Mouse (Mus musculus): ENCODE data around the gene Olfr26. TPM values are rescaled to one million over a fixed set of nuclear protein-coding genes. Genes with fewer than 3 reads are reported as not detected.
"Not testable (repeated sequence)": the region's sequence is repeated elsewhere in the genome, so short reads cannot be mapped to it uniquely, and the experiment has no call there.

Gene Olfr26
- not detected in 2 replicates for polyA plus RNA-seq (2015; fragmentation: Nextera tagmentation; extraction: Ambion mirVana)

DNA sequence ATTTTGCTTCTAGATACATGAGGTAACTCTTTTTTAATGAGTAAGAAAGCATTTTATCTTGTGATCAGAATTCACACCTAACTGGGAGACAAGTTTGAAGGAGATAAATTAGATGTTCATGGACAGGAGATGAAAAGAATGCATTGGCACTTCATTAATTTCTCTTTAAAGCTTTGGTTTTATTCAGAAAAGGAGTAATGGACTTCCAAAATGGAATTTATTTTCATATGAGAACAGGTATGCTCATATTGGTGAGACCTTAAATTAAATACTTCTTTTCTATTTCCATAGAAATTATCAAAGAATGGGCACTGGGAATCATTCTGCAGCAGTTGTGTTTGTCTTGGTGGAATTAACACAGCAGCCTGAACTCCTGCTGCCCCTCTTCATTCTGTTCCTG lies at the start of gene Olfr26:
Gene Olfr26, plus strand, starts transcription at position 301 of the 400 bp plus-strand sequence.
- ATAC-seq (ENCODE audit: low read depth), result no peak
- Histone ChIP-seq H3K27ac (ENCODE audit: low read length) (no peak within 1 kb of the TSS), H3K4me3 (ENCODE audit: low read length) (no peak within 1 kb of the TSS), H3K4me1 (replicated peaks; ENCODE audit: control insufficient read depth, insufficient read depth, low read length) (no peaks in the 10 kb centered on the region), H3K9me3 (ENCODE audit: control insufficient read depth, low read length) (no peaks in the 10 kb centered on the region), H3K36me3 (ENCODE audit: control insufficient read depth, insufficient read depth, low read length) (no peaks in the 10 kb centered on the region), H3K27me3 (ENCODE audit: control insufficient read depth, insufficient read depth, low read depth, low read length) (no peaks in the 10 kb centered on the region), H3K4me2 (ENCODE audit: low read depth, low read length) (no peak within 1 kb of the TSS), H3K9ac (ENCODE audit: low read length) (no peak within 1 kb of the TSS)

DNA sequence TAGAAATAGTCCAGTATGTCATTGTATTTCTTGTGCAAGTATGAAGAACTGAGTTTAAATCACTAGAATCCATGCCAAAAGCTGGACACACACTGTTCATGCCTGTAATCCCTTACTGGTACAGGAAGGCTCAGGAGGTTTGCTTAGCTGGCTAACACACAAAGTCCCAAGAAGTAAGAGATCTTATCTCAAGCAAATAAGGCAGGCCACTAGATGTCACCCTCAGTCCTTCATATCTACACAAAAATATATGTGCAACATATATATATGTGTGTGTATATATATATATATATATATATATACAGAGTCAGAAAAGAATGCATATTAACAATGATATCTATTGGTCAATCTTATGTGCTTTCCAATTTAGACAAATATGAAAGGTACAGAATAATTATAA lies 49.2 kb upstream of the Olfr26 start:
- Histone ChIP-seq H3K9me3 (ENCODE audit: control insufficient read depth, low read length) (no peaks in the 10 kb centered on the region), H3K27ac (ENCODE audit: low read length) (no peak overlapping the region), H3K36me3 (ENCODE audit: control insufficient read depth, insufficient read depth, low read length) (no peaks in the 10 kb centered on the region), H3K4me2 (ENCODE audit: low read depth, low read length) (no peak overlapping the region), H3K27me3 (ENCODE audit: control insufficient read depth, insufficient read depth, low read depth, low read length) (no peaks in the 10 kb centered on the region), H3K4me1 (replicated peaks; ENCODE audit: control insufficient read depth, insufficient read depth, low read length) (no peaks in the 10 kb centered on the region), H3K9ac (ENCODE audit: low read length) (no peak overlapping the region), H3K4me3 (ENCODE audit: low read length) (no peak overlapping the region)
- ATAC-seq (ENCODE audit: low read depth), result no peak

DNA sequence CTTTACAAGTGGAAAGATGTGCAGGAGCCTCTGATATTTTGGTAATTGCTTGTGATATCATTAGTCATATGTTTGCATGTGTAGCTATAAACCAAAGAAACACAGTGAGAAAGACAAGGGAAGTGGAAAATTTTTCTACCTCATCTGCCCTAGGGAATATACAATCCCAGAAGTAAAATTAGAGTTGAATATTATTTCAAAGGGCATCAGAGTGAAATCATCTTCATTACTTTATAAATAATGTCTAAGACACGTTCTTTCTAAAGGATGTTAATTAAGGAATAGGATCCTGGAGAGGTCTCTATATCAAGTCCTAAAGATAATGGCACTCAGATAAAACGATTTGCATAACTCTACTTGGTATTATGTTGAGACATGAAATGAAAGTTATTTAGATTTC lies 40.5 kb upstream of the Olfr26 start, which contains the start of gene Olfr922:
Gene Olfr922, plus strand, starts transcription at position 301 of the 400 bp plus-strand sequence.
- H3K27ac ChIP-seq (ENCODE audit: low read length), result no peak within 1 kb of the TSS
- no peak for ATAC-seq (ENCODE audit: low read depth)
- 50% methylated on average over 2 of the region's 2 CpGs for WGBS

DNA sequence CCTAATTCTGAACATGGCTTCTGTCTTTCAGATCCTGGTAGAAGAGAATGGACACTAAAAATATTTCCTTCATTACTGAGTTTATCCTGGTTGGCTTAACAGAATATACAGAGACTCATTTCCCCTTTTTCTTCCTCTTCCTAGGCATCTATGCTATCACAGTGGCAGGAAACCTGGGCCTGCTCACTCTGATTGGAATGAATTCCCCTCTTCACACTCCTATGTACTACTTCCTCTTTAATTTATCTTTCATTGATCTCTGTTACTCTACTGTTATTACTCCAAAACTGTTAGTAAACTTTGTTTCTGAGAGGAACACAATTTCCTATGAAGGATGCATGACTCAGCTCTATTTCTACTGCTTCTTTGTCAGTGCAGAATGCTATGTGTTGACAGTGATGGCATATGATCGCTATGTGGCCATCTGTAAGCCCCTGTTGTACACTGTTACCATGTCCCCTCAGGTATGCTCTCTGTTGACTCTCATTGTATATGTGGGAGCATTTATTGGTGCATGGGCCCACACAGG lies 39.3 kb upstream of the Olfr26 start:
- Histone ChIP-seq H3K27me3 (ENCODE audit: control insufficient read depth, insufficient read depth, low read depth, low read length) (no peaks in the 10 kb centered on the region), H3K4me3 (ENCODE audit: low read length) (no peak overlapping the region), H3K36me3 (ENCODE audit: control insufficient read depth, insufficient read depth, low read length) (no peaks in the 10 kb centered on the region), H3K27ac (ENCODE audit: low read length) (no peak overlapping the region), H3K4me2 (ENCODE audit: low read depth, low read length) (no peak overlapping the region), H3K9me3 (ENCODE audit: control insufficient read depth, low read length) (no peaks in the 10 kb centered on the region), H3K4me1 (replicated peaks; ENCODE audit: control insufficient read depth, insufficient read depth, low read length) (no peaks in the 10 kb centered on the region), H3K9ac (ENCODE audit: low read length) (no peak overlapping the region)
- ATAC-seq (ENCODE audit: low read depth), result no peak
- 66% methylated on average over 1 of the region's 1 CpGs for WGBS

More for the DNA sequence above, 40.5 kb upstream of the Olfr26 start, which contains the start of gene Olfr922:
- Histone ChIP-seq H3K4me2 (ENCODE audit: low read depth, low read length) (no peak within 1 kb of the TSS), H3K36me3 (ENCODE audit: control insufficient read depth, insufficient read depth, low read length) (no peaks in the 10 kb centered on the region), H3K9me3 (ENCODE audit: control insufficient read depth, low read length) (no peaks in the 10 kb centered on the region), H3K9ac (ENCODE audit: low read length) (no peak within 1 kb of the TSS), H3K27me3 (ENCODE audit: control insufficient read depth, insufficient read depth, low read depth, low read length) (no peaks in the 10 kb centered on the region), H3K4me1 (replicated peaks; ENCODE audit: control insufficient read depth, insufficient read depth, low read length) (no peaks in the 10 kb centered on the region), H3K4me3 (ENCODE audit: low read length) (no peak within 1 kb of the TSS)

DNA sequence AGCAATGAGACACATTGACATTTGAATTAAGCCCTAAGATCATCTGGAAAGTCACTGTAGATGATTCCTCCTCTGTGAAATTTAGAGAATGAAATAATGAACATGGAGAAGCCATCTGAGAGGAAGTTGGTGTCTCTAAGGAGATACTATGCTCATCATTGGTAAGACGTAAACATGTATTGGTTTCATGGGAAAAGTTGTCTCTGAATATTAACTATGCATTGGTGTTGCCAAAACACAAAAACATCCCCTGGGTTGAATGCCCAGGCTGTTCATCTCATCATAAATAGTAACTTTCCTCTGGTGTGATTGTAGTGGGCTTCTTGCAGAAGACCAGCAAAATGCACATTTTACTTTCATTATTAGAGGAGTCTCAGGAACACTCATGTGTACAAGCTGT lies 28.6 kb upstream of the Olfr26 start, which contains the start of gene Olfr923:
Gene Olfr923, plus strand, starts transcription at position 301 of the 400 bp plus-strand sequence.
- H3K36me3 ChIP-seq (ENCODE audit: control insufficient read depth, insufficient read depth, low read length), result no peaks in the 10 kb centered on the region
- 74% methylated on average over 1 of the region's 1 CpGs for WGBS

DNA sequence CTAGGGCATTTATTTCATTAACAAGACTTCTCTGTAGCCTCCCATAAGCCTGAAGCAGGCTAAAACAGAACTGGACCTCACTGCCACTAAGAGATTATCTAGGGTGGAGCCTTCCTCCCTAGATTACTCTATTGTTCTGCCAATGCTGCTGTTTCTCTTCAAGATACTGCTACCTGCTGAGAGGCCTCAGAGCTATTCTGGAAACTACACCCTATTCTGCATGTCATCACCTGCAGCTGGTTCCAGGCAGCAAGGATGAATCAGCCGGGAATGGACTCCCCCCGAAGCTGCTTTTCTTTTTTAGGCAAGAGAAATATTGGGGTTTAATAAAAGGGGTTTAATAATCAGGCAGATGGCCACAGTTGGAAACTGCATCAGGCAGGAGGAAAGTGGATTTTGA lies 21.8 kb upstream of the Olfr26 start:
- H3K27me3 ChIP-seq (ENCODE audit: control insufficient read depth, insufficient read depth, low read depth, low read length), result no peaks in the 10 kb centered on the region
- no peaks in the 10 kb centered on the region for H3K4me1 ChIP-seq (replicated peaks; ENCODE audit: control insufficient read depth, insufficient read depth, low read length)
- no peak overlapping the region for H3K4me3 ChIP-seq (ENCODE audit: low read length)
- ATAC-seq (ENCODE audit: low read depth), result no peak
- no peak overlapping the region for H3K4me2 ChIP-seq (ENCODE audit: low read depth, low read length)
- no peak overlapping the region for H3K27ac ChIP-seq (ENCODE audit: low read length)
- WGBS, result 74% methylated on average over 2 of the region's 2 CpGs
- H3K9me3 ChIP-seq (ENCODE audit: control insufficient read depth, low read length), result no peaks in the 10 kb centered on the region
- H3K9ac ChIP-seq (ENCODE audit: low read length), result no peak overlapping the region
- H3K36me3 ChIP-seq (ENCODE audit: control insufficient read depth, insufficient read depth, low read length), result no peaks in the 10 kb centered on the region

More for the DNA sequence above, 28.6 kb upstream of the Olfr26 start, which contains the start of gene Olfr923:
- no peak for ATAC-seq (ENCODE audit: low read depth)
- no peaks in the 10 kb centered on the region for H3K9me3 ChIP-seq (ENCODE audit: control insufficient read depth, low read length)
- H3K27me3 ChIP-seq (ENCODE audit: control insufficient read depth, insufficient read depth, low read depth, low read length), result no peaks in the 10 kb centered on the region
- H3K9ac ChIP-seq (ENCODE audit: low read length), result no peak within 1 kb of the TSS
- H3K4me1 ChIP-seq (replicated peaks; ENCODE audit: control insufficient read depth, insufficient read depth, low read length), result no peaks in the 10 kb centered on the region
- H3K4me2 ChIP-seq (ENCODE audit: low read depth, low read length), result no peak within 1 kb of the TSS
- H3K27ac ChIP-seq (ENCODE audit: low read length), result no peak within 1 kb of the TSS
- H3K4me3 ChIP-seq (ENCODE audit: low read length), result no peak within 1 kb of the TSS

DNA sequence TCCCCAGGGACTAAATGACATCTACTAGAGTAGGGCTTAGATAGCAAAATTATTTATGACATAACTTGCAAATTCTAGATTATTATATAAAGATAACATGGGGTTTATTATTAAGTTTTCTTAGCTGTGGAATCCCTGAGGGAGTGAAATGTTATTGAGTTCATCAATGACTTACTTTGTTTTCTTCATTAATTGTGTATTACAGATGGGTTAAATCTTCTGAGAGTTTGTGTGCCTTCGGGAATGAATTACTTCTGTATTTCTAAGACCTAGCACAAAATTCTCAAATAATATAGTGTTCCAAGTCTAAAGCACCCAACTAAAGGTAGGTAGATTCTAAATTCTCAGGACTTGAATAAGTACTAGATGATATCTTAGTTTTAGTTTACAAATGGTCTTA lies 10.7 kb upstream of the Olfr26 start, which contains the start of gene Olfr924:
Gene Olfr924, plus strand, starts transcription at position 301 of the 400 bp plus-strand sequence.
- no peak within 1 kb of the TSS for H3K4me2 ChIP-seq (ENCODE audit: low read depth, low read length)
- no peak within 1 kb of the TSS for H3K4me3 ChIP-seq (ENCODE audit: low read length)
- no peaks in the 10 kb centered on the region for H3K36me3 ChIP-seq (ENCODE audit: control insufficient read depth, insufficient read depth, low read length)
- ATAC-seq (ENCODE audit: low read depth), result no peak
- H3K27ac ChIP-seq (ENCODE audit: low read length), result no peak within 1 kb of the TSS
- H3K27me3 ChIP-seq (ENCODE audit: control insufficient read depth, insufficient read depth, low read depth, low read length), result no peaks in the 10 kb centered on the region
- no peaks in the 10 kb centered on the region for H3K9me3 ChIP-seq (ENCODE audit: control insufficient read depth, low read length)
- H3K4me1 ChIP-seq (replicated peaks; ENCODE audit: control insufficient read depth, insufficient read depth, low read length), result no peaks in the 10 kb centered on the region
- H3K9ac ChIP-seq (ENCODE audit: low read length), result no peak within 1 kb of the TSS
- WGBS, result 83% methylated on average over 1 of the region's 1 CpGs

DNA sequence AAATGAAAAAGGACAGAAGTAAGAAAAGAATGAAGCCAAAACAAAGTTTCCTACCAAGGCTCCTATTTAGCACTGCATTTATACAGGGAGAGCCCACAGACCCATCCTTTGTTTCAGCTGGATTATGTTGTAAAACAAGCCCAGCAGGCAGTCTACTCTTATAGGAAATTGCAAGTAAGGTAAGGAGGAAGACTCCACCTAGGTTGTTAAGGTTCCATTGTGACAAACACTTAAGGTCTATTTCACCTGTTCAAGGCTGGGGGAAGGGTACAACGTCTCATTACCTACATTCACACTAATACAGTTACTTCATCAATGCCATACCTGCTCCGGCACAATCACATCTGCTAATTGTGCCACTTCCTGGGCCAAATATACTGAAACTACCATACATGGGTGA lies 20.0 kb downstream of the Olfr26 start:
- not testable (repeated sequence) for H3K4me1 ChIP-seq (replicated peaks; ENCODE audit: control insufficient read depth, insufficient read depth, low read length); H3K27ac ChIP-seq (ENCODE audit: low read length); H3K4me3 ChIP-seq (ENCODE audit: low read length); H3K9me3 ChIP-seq (ENCODE audit: control insufficient read depth, low read length); H3K4me2 ChIP-seq (ENCODE audit: low read depth, low read length); H3K9ac ChIP-seq (ENCODE audit: low read length); H3K27me3 ChIP-seq (ENCODE audit: control insufficient read depth, insufficient read depth, low read depth, low read length); ATAC-seq (ENCODE audit: low read depth); H3K36me3 ChIP-seq (ENCODE audit: control insufficient read depth, insufficient read depth, low read length)
- WGBS, result 52% methylated on average over 2 of the region's 2 CpGs

DNA sequence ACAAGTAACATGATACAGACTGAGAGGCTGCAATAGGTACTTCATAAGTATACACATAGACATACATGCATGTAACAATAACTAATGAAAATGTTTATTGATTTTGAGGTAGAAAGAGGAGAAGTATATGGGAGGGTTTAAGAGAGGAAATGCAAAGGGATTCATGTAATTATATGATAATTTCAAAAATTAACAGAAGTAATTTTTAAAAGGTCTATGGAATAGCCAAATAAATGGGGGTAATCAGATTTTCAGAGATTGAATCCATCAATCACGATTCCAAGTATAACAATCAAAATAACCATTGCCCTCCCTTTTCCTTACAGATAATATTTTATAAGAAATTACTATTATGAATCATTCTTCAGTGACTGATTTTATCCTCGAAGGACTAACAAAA lies 22.0 kb downstream of the Olfr26 start, which contains the start of gene Olfr926:
Gene Olfr926, plus strand, starts transcription at position 301 of the 400 bp plus-strand sequence.
- no peak for ATAC-seq (ENCODE audit: low read depth)
- Histone ChIP-seq H3K9me3 (ENCODE audit: control insufficient read depth, low read length) (no peaks in the 10 kb centered on the region; the same call in 1 of the 2 replicates), H3K4me3 (ENCODE audit: low read length) (no peak within 1 kb of the TSS), H3K9ac (ENCODE audit: low read length) (no peak within 1 kb of the TSS), H3K4me2 (ENCODE audit: low read depth, low read length) (no peak within 1 kb of the TSS), H3K4me1 (replicated peaks; ENCODE audit: control insufficient read depth, insufficient read depth, low read length) (no peaks in the 10 kb centered on the region), H3K36me3 (ENCODE audit: control insufficient read depth, insufficient read depth, low read length) (no peaks in the 10 kb centered on the region), H3K27me3 (ENCODE audit: control insufficient read depth, insufficient read depth, low read depth, low read length) (no peaks in the 10 kb centered on the region), H3K27ac (ENCODE audit: low read length) (no peak within 1 kb of the TSS)
- 68% methylated on average over 2 of the region's 2 CpGs for WGBS

Data from lung, embryonic 16.5 days (tissue).